Mouse (Mus musculus): Measurements from ENCODE around the gene Ell2. TPM values are rescaled to one million over a fixed set of nuclear protein-coding genes. Genes with fewer than 3 reads are reported as not detected.

Ell2 gene
- polyA plus RNA-seq, 1 experiment from 2014 or later = 3.9 TPM

GRCm38 (mm10) chr13:75780096-75780495 is 73.5 kb downstream of the Ell2 start:
- Histone ChIP-seq H3K27me3 (ENCODE audit: insufficient read depth, poor library complexity, severe bottlenecking) (no peaks in the 10 kb centered on the region), H3K27ac (no peak overlapping the region), H3K4me1 (replicated peaks) (no peaks in the 10 kb centered on the region; the same call in 1 of the 2 replicates), H3K36me3 (no peaks in the 10 kb centered on the region), H3K4me3 (no peak overlapping the region), H3K9me3 (no peaks in the 10 kb centered on the region)
- 69% methylated on average over 2 of the region's 2 CpGs for WGBS
- DNase-seq (ENCODE audit: low spot score) = no peak

- no peak overlapping the region for H3K27ac ChIP-seq
- no peaks in the 10 kb centered on the region for H3K9me3 ChIP-seq
- no peak for DNase-seq (ENCODE audit: low spot score)
- no peaks in the 10 kb centered on the region for H3K4me1 ChIP-seq (replicated peaks)
- WGBS = 65% methylated on average over 4 of the region's 4 CpGs
- no peaks in the 10 kb centered on the region for H3K27me3 ChIP-seq (ENCODE audit: insufficient read depth, poor library complexity, severe bottlenecking)
- H3K36me3 ChIP-seq = no peaks in the 10 kb centered on the region
- no peak overlapping the region for H3K4me3 ChIP-seq
Observed at GRCm38 (mm10) chr13:75785726-75786125, 79.2 kb downstream of the Ell2 start.

DNA sequence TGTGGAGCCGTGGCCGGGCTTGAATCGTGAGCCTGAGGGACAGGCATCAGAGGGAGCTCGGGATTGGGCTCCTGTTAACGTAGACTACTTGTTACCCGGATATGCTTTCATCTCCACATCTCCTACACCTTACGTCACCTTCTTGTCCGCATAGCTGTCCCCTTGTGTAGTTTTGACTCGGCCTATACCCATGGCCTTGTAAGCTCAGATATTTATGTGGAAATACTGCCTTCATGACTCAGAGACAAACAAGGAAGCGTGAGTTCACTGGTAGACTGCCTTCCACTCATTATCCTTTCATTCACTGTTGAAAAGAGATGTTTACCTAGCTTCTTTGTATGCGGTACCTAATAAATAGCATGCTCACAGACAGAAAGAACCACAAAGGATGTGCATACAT is 79.7 kb downstream of the Ell2 start:
- no peak overlapping the region for H3K4me3 ChIP-seq
- 83% methylated on average over 11 of the region's 11 CpGs for WGBS
- H3K36me3 ChIP-seq = no peaks in the 10 kb centered on the region
- no peaks in the 10 kb centered on the region for H3K4me1 ChIP-seq (replicated peaks)
- H3K27ac ChIP-seq = no peak overlapping the region
- no peaks in the 10 kb centered on the region for H3K9me3 ChIP-seq
- DNase-seq (ENCODE audit: low spot score) = no peak
- no peaks in the 10 kb centered on the region for H3K27me3 ChIP-seq (ENCODE audit: insufficient read depth, poor library complexity, severe bottlenecking)

- no peak overlapping the region for H3K4me3 ChIP-seq
- 82% methylated on average over 3 of the region's 3 CpGs for WGBS
Observed at GRCm38 (mm10) chr13:75787364-75787763, 80.8 kb downstream of the Ell2 start.

DNA sequence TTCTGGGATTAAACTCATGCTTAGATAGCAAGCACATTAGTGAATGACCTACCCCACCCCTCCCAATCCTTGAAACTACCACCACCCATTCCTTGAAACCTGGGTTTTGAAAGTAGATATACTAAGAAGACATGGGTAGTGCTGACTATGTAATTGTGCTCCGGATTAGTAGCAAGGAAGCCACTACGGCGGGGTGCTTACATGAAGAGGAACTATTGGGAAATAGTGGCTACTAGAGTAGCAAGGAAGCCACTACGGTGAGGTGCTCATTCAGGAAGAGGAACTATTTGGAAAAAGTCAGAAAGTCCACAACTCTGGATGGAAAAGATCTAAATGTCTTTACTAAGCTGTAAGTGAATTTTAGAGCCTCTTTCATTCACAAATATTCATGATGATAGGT is 81.6 kb downstream of the Ell2 start:
- H3K27me3 ChIP-seq (ENCODE audit: insufficient read depth, poor library complexity, severe bottlenecking) = no peaks in the 10 kb centered on the region
- no peak overlapping the region for H3K27ac ChIP-seq
- no peak overlapping the region for H3K4me3 ChIP-seq
- WGBS = 97% methylated on average over 4 of the region's 4 CpGs
- no peak for DNase-seq (ENCODE audit: low spot score)
- no peaks in the 10 kb centered on the region for H3K9me3 ChIP-seq
- no peaks in the 10 kb centered on the region for H3K36me3 ChIP-seq
- H3K4me1 ChIP-seq (replicated peaks) = no peaks in the 10 kb centered on the region

More at GRCm38 (mm10) chr13:75787364-75787763, 80.8 kb downstream of the Ell2 start:
- no peaks in the 10 kb centered on the region for H3K9me3 ChIP-seq
- no peaks in the 10 kb centered on the region for H3K36me3 ChIP-seq
- no peak for DNase-seq (ENCODE audit: low spot score)
- H3K4me1 ChIP-seq (replicated peaks) = no peaks in the 10 kb centered on the region
- H3K27me3 ChIP-seq (ENCODE audit: insufficient read depth, poor library complexity, severe bottlenecking) = no peaks in the 10 kb centered on the region
- no peak overlapping the region for H3K27ac ChIP-seq

GRCm38 (mm10) chr13:75789061-75789834 is 82.7 kb downstream of the Ell2 start:
- H3K27me3 ChIP-seq (ENCODE audit: insufficient read depth, poor library complexity, severe bottlenecking) = no peaks in the 10 kb centered on the region
- no peaks in the 10 kb centered on the region for H3K36me3 ChIP-seq
- no peak for DNase-seq (ENCODE audit: low spot score)
- no peaks in the 10 kb centered on the region for H3K4me1 ChIP-seq (replicated peaks)
- no peak overlapping the region for H3K27ac ChIP-seq
- 89% methylated on average over 2 of the region's 2 CpGs for WGBS
- no peak overlapping the region for H3K4me3 ChIP-seq
- H3K9me3 ChIP-seq = no peaks in the 10 kb centered on the region

- Histone ChIP-seq H3K9me3 (no peaks in the 10 kb centered on the region), H3K27me3 (ENCODE audit: insufficient read depth, poor library complexity, severe bottlenecking) (no peaks in the 10 kb centered on the region)
- 89% methylated on average over 1 of the region's 1 CpGs for WGBS
Observed at GRCm38 (mm10) chr13:75790550-75791205, 84.1 kb downstream of the Ell2 start.

GRCm38 (mm10) chr13:75793863-75794629 is 87.5 kb downstream of the Ell2 start:
- no peak overlapping the region for H3K27ac ChIP-seq
- H3K27me3 ChIP-seq (ENCODE audit: insufficient read depth, poor library complexity, severe bottlenecking) = no peaks in the 10 kb centered on the region
- 0 out of 2 replicates have a peak, but pooled peaks cover 4% of the 10 kb centered on the region for H3K4me1 ChIP-seq (replicated peaks)
- H3K4me3 ChIP-seq = no peak overlapping the region
- H3K9me3 ChIP-seq = no peaks in the 10 kb centered on the region
- no peak for DNase-seq (ENCODE audit: low spot score)
- 63% methylated on average over 6 of the region's 6 CpGs for WGBS
- no peaks in the 10 kb centered on the region for H3K36me3 ChIP-seq

More at GRCm38 (mm10) chr13:75790550-75791205, 84.1 kb downstream of the Ell2 start:
- Histone ChIP-seq H3K4me1 (replicated peaks) (no peaks in the 10 kb centered on the region), H3K27ac (no peak overlapping the region), H3K4me3 (no peak overlapping the region), H3K36me3 (no peaks in the 10 kb centered on the region)
- no peak for DNase-seq (ENCODE audit: low spot score)

DNA sequence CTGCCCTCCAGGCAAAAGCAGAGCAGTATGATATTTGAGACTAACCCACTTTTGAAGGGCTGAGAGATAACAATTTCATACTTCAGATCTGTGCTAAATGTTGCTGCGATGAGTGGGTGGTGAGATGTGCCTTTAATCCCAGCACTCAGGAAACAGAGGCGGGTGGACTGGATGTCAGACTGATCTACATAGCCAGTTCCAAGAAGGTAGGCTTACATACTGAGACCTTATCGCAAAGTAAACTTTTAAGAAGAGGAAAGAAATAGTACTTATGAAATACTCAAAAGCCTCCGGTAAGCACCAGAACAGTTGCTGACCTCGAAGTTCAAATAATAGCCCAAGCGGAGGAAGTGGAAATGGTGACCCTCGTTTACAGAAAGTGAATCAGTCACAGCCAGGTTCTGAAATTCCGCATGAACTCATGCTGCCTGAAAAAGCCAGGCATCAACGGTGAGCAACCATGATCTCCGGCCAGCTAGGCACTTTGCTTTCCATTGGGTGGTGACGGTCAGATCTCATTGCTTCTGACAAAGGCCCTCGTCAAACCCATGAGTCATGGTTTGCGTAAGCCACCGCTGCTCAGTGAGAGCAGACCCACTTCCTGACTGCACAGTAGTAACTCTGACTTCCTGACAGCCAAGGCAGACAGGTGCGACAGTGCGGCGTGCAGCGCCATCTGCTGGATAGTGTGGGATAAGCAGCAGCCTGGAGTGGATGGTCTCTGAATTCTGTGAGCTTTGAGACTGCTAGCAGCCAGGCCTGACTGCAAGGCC is 91.0 kb downstream of the Ell2 start:
- WGBS = 39% methylated on average over 18 of the region's 18 CpGs
- 0 out of 2 replicates have a peak, but pooled peaks cover 4% of the 10 kb centered on the region for H3K4me1 ChIP-seq (replicated peaks)
- H3K27me3 ChIP-seq (ENCODE audit: insufficient read depth, poor library complexity, severe bottlenecking) = no peaks in the 10 kb centered on the region
- 0 out of 2 replicates have a peak overlapping the region, but pooled peaks have one; percentile 57 for H3K27ac ChIP-seq
- no peaks in the 10 kb centered on the region for H3K9me3 ChIP-seq
- H3K4me3 ChIP-seq = peak overlapping the region; percentile 38
- no peaks in the 10 kb centered on the region for H3K36me3 ChIP-seq
- peak; percentile 92 for DNase-seq (ENCODE audit: low spot score)

DNA sequence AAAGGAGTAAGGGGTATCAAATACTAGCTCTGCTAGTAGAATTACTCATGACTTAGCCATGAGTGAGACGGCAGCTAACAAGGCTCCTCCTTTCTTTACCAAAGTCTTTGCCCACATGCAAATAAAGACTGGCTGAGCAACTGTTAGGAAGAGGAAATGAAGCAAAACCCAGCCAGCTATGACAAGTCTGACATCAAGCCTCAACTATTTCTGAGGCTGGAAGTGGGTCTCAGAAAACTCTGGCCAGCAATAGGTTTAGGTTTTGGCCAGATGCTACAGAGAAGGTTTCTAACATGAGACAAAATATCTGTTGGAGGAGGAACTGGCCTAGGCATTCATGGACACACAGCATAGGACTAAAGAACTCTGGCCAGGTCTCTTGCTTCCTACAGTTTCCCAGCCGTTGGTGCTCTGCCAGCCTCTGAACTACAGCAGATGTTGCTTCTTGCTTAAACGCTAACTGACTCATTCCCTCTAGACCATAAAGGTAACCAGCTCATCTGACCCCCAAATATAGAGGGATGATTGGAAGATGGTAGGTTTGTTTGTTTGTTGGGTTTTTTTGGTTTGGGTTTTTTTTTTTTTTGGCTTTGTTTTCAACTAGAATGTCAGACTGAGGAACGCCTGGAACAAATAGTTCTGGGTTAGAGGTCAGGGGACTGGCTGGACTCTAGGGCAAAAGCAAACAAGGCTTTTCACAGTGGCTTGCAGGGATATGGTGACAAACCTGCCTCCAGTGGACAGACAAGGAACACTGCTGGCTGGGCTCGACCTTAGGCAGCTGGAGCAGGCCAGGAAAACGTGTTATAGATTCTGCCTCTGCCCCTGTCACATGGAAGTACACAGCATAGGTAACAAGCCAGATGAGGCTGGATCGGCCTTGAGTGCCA is 92.1 kb downstream of the Ell2 start:
- Histone ChIP-seq H3K27me3 (ENCODE audit: insufficient read depth, poor library complexity, severe bottlenecking) (no peaks in the 10 kb centered on the region), H3K27ac (no peak overlapping the region), H3K9me3 (no peaks in the 10 kb centered on the region), H3K4me1 (replicated peaks) (0 out of 2 replicates have a peak, but pooled peaks cover 4% of the 10 kb centered on the region), H3K4me3 (no peak overlapping the region), H3K36me3 (no peaks in the 10 kb centered on the region)
- WGBS = 73% methylated on average over 7 of the region's 7 CpGs
- DNase-seq (ENCODE audit: low spot score) = no peak

GRCm38 (mm10) chr13:75799421-75799820 is 92.9 kb downstream of the Ell2 start:
- Histone ChIP-seq H3K36me3 (no peaks in the 10 kb centered on the region), H3K4me3 (no peak overlapping the region), H3K27ac (no peak overlapping the region), H3K9me3 (no peaks in the 10 kb centered on the region), H3K4me1 (replicated peaks) (0 out of 2 replicates have a peak, but pooled peaks cover 4% of the 10 kb centered on the region), H3K27me3 (ENCODE audit: insufficient read depth, poor library complexity, severe bottlenecking) (no peaks in the 10 kb centered on the region)
- WGBS = 85% methylated on average over 3 of the region's 3 CpGs
- no peak for DNase-seq (ENCODE audit: low spot score)

Data from hindbrain, embryonic 10.5 days (tissue).